Mouse (Mus musculus): ENCODE results near the gene Cnbp.

Gene Cnbp

GRCm38 (mm10) chr6:87806028-87806427, 44.9 kb downstream of the Cnbp start:
- no peak for DNase-seq (ENCODE audit: low read depth, low spot score)

GRCm38 (mm10) chr6:87805448-87805847, 45.5 kb downstream of the Cnbp start:
- no peak for DNase-seq (ENCODE audit: low read depth, low spot score)

- no peak for DNase-seq (ENCODE audit: low read depth, low spot score)
Observed at GRCm38 (mm10) chr6:87804886-87805285, 46.0 kb downstream of the Cnbp start.

GRCm38 (mm10) chr6:87804036-87804435, 46.9 kb downstream of the Cnbp start:
- no peak for DNase-seq (ENCODE audit: low read depth, low spot score)

GRCm38 (mm10) chr6:87802462-87802861, 48.4 kb downstream of the Cnbp start:
- DNase-seq (ENCODE audit: low read depth, low spot score) = no peak

- DNase-seq (ENCODE audit: low read depth, low spot score) = no peak
Observed at GRCm38 (mm10) chr6:87799576-87799975, 51.3 kb downstream of the Cnbp start.

GRCm38 (mm10) chr6:87797321-87797720, 53.6 kb downstream of the Cnbp start:
- no peak for DNase-seq (ENCODE audit: low read depth, low spot score)

- no peak for DNase-seq (ENCODE audit: low read depth, low spot score)
Observed at GRCm38 (mm10) chr6:87796251-87796880, 54.5 kb downstream of the Cnbp start.

- DNase-seq (ENCODE audit: low read depth, low spot score) = no peak
Observed at GRCm38 (mm10) chr6:87795385-87796150, 55.3 kb downstream of the Cnbp start.

- DNase-seq (ENCODE audit: low read depth, low spot score) = no peak
Observed at GRCm38 (mm10) chr6:87793821-87794510, 56.9 kb downstream of the Cnbp start.

Data from embryo, embryonic 11.5 days (tissue).